23 mouse cellular contexts compared by ENCODE assay signal in genomic region chr11:20982500-20982899, GRCm38 (mm10).
DNase-seq lines count a peak whose midpoint lies in the region; ATAC-seq and TF ChIP-seq lines count a peak whose summit lies in the region.
"Had no signal": no experiment of that assay in that cellular context is flagged by ENCODE, and none has a peak within 500 bp of the region (broad histone marks: within the 10 kb centered on the region; RNA-seq: fewer than 3 reads in every experiment).

No protein-coding gene starts in this region.

- ATAC-seq in lung, embryonic 16.5 days (ENCODE audit: low read depth): peak; percentile 57; the same call in 1 of the 2 replicates
- ATAC-seq in Patski: peak; percentile 47
- ATAC-seq: activated CD4-positive, CD25-positive, alpha-beta regulatory T cell, adult 4 months; CD4-positive, CD25-positive, alpha-beta regulatory T cell, adult 4 months; forebrain, embryonic 14.5 days; hindbrain, embryonic 16.5 days had no signal

- peaks cover 22% of the 10 kb centered on the region for H3K4me1 ChIP-seq in heart, embryonic 10.5 days
- 0 out of 2 replicates have a peak, but pooled peaks cover 2% of the 10 kb centered on the region for H3K4me1 ChIP-seq in lung, embryonic 16.5 days (replicated peaks; ENCODE audit: control insufficient read depth, insufficient read depth, low read length)
- H3K4me1 ChIP-seq: hindbrain, embryonic 10.5 days had no signal

- no peak overlapping the region for H3K27ac ChIP-seq in heart, embryonic 10.5 days
- H3K27ac ChIP-seq in lung, embryonic 16.5 days (ENCODE audit: low read length): no peak overlapping the region
- H3K27ac ChIP-seq: heart, embryonic 15.5 days; hindbrain, embryonic 10.5 days; hindbrain, embryonic 13.5 days had no signal

- WGBS in heart, embryonic 10.5 days: 57% methylated on average over 6 of the region's 6 CpGs
- 47% methylated on average over 6 of the region's 6 CpGs for WGBS in lung, embryonic 16.5 days

- no peak overlapping the region for H3K9ac ChIP-seq in lung, embryonic 16.5 days (ENCODE audit: low read length)
- H3K9ac ChIP-seq: heart, embryonic 12.5 days; heart, embryonic 15.5 days; hindbrain, embryonic 13.5 days had no signal

- POLR2A ChIA-PET in Patski (lab: Charles Lee): no interaction called here

- no peak for TF ChIP-seq CTCF in Patski (IDR thresholded peaks at IDR 0.05)

- no peaks in the 10 kb centered on the region for H3K9me3 ChIP-seq in heart, embryonic 10.5 days
- H3K9me3 ChIP-seq in lung, embryonic 16.5 days (ENCODE audit: control insufficient read depth, low read length): no peaks in the 10 kb centered on the region
- H3K9me3 ChIP-seq: heart, embryonic 12.5 days; heart, embryonic 15.5 days; hindbrain, embryonic 10.5 days; hindbrain, embryonic 13.5 days had no signal

- H3K4me2 ChIP-seq in lung, embryonic 16.5 days (ENCODE audit: low read depth, low read length): no peak overlapping the region
- H3K4me2 ChIP-seq: heart, embryonic 12.5 days; heart, embryonic 15.5 days; hindbrain, embryonic 13.5 days had no signal

- CTCF ChIA-PET in Patski (lab: Charles Lee): interaction anchor here (1.6 kb wide), 1 partner anchor 10 kb away, joined by 4 read pairs; no protein-coding TSS in a partner anchor

- in situ Hi-C loops in Patski (cut with MboI; ENCODE audit: low pct_unique_long_range_greater_than_20kb): no loop called here

- H3K27me3 ChIP-seq in heart, embryonic 10.5 days (ENCODE audit: insufficient read depth, poor library complexity, severe bottlenecking): no peaks in the 10 kb centered on the region
- H3K27me3 ChIP-seq in lung, embryonic 16.5 days (ENCODE audit: control insufficient read depth, insufficient read depth, low read depth, low read length): no peaks in the 10 kb centered on the region
- H3K27me3 ChIP-seq in Patski: no peaks in the 10 kb centered on the region
- H3K27me3 ChIP-seq: heart, embryonic 12.5 days; heart, embryonic 15.5 days; hindbrain, embryonic 13.5 days had no signal

- H3K36me3 ChIP-seq in heart, embryonic 10.5 days: no peaks in the 10 kb centered on the region
- H3K36me3 ChIP-seq in lung, embryonic 16.5 days (ENCODE audit: control insufficient read depth, insufficient read depth, low read length): no peaks in the 10 kb centered on the region
- H3K36me3 ChIP-seq: heart, embryonic 12.5 days; heart, embryonic 15.5 days; hindbrain, embryonic 10.5 days; hindbrain, embryonic 13.5 days had no signal

- H3K4me3 ChIP-seq in heart, embryonic 10.5 days: no peak overlapping the region
- no peak overlapping the region for H3K4me3 ChIP-seq in lung, embryonic 16.5 days (ENCODE audit: low read length)
- H3K4me3 ChIP-seq: heart, embryonic 12.5 days; heart, embryonic 15.5 days; hindbrain, embryonic 10.5 days; hindbrain, embryonic 13.5 days had no signal

- DNase-seq in heart, adult 11 months: peak; percentile 69
- no peak for DNase-seq in heart, embryonic 10.5 days (ENCODE audit: low spot score)
- DNase-seq in lung, postnatal 14 days: no peak
- DNase-seq in Patski (ENCODE audit: low read depth, low spot score): no peak
- no peak for DNase-seq in cerebellum, postnatal 14 days
- no peak for DNase-seq in thymus, postnatal 25 days
- DNase-seq: adrenal gland, adult 8-10 months; adrenal gland, postnatal 25 days; cerebellum, adult 11-12 months; cerebellum, adult 8-10 months; cerebellum, postnatal 10 days; gastrocnemius, postnatal 25 days; heart, postnatal 10 days; heart, postnatal 36 days had no signal
